1 mouse cellular context compared by ENCODE assay signal in the genomic region with DNA sequence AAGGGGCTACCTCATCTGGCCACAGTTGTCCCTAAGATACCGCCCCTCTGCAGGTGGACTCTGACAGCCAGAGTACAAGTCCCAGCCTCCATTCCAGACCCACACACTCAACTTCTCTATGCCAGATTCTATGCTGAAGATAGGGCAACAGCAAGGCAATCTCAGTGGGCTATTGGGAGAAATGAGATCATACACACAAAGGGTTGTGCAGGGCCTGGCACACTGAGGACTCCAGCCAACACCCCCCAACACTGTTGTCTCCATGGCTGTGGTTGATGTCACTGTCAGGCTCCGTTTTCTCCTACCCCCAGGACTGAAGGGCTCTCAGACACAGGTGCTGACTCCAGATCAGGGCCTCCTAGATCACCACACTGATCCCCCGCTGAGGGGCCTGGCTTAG.
TF ChIP-seq lines count a peak whose summit lies in the region.

No protein-coding gene starts in this region.

TF ChIP-seq in CH12.LX, 34 proteins besides CTCF, POLR2A, EP300 and RAD21 (continued from another document):
- no peak for TF ChIP-seq HCFC1 (IDR thresholded peaks at IDR 0.05; ENCODE audit: low read depth, low read length)
- TF ChIP-seq ZC3H11A (IDR thresholded peaks at IDR 0.05; ENCODE audit: low read depth, low read length): no peak
- TF ChIP-seq MAZ (IDR thresholded peaks at IDR 0.05; ENCODE audit: low read depth, low read length): no peak
- TF ChIP-seq ZKSCAN1 (IDR thresholded peaks at IDR 0.05; ENCODE audit: borderline replicate concordance, low read depth, low read length): no peak
- TF ChIP-seq TBP (conservative IDR thresholded peaks at IDR 0.05; ENCODE audit: low read depth, low read length): no peak
- TF ChIP-seq CHD2 (IDR thresholded peaks at IDR 0.05; ENCODE audit: low read length): no peak
- TF ChIP-seq ZMIZ1 (IDR thresholded peaks at IDR 0.05; ENCODE audit: low read depth, low read length): no peak
